7 mouse cellular contexts compared by ENCODE assay signal in the genomic region with DNA sequence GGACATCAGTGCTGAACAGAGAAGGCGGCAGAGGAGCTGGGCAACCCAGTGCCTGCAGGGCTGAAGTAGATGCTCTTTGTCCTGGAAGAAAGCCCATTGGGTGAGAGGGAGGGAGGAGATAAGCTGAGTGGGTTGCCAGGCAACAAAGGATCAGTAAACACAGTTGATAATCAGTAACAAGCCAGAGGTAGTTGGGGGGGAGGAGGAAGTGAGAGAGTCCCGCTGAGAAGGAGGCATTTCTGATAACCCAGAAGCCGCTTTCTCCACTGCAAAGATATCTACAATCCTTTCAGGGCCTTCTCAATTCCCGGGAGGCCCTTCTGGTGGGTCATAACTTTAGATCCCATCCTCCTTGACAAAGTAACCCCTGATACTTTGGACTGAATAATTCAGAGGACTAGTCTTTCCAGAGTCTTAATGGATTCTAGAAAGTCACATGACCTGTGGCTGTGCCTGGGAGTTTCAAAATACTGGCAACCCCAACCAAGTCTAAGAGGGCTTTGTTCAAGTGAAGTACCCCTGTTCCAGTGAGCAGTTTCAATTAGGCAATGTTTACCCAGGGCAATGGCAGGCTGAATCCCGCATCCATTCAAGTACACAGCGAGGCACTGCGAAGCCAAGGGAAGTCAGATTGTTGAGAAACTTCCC.
DNase-seq lines count a peak whose midpoint lies in the region; ATAC-seq lines count a peak whose summit lies in the region.

No protein-coding gene starts in this region.

- H3K9me3 ChIP-seq in embryonic facial prominence, embryonic 14.5 days (ENCODE audit: control insufficient read depth, low read length): no peaks in the 10 kb centered on the region
- H3K9me3 ChIP-seq in midbrain, embryonic 11.5 days (ENCODE audit: control insufficient read depth, low read length): no peaks in the 10 kb centered on the region

- peak; percentile 30 for DNase-seq in CD4-positive helper T cell, adult 2 months (ENCODE audit: low read depth, low spot score)
- DNase-seq in MEL-GATA-1-ER (ENCODE audit: extremely low read depth, low read depth): peak; percentile 98
- peak; percentile 79 for DNase-seq in embryonic facial prominence, embryonic 14.5 days (ENCODE audit: low spot score)
- DNase-seq in heart, postnatal 14 days: peak; percentile 37 to 65
- peak; percentile 66 to 91 for DNase-seq in kidney, postnatal 36 days
- peak; percentile 96 for DNase-seq in midbrain, embryonic 11.5 days (ENCODE audit: low spot score, missing footprints)
- peak; percentile 90 for DNase-seq in splenic B cell, adult 2 months (ENCODE audit: low read depth, low spot score)

- no peak overlapping the region for H3K27ac ChIP-seq in embryonic facial prominence, embryonic 14.5 days (replicated peaks; ENCODE audit: low read depth, low read length)
- peak overlapping the region; percentile 84 for H3K27ac ChIP-seq in midbrain, embryonic 11.5 days (ENCODE audit: low read depth, low read length)

- H3K4me2 ChIP-seq in embryonic facial prominence, embryonic 14.5 days (ENCODE audit: low read depth, low read length): no peak overlapping the region
- peak overlapping the region; percentile 33 for H3K4me2 ChIP-seq in midbrain, embryonic 11.5 days

- no peaks in the 10 kb centered on the region for H3K27me3 ChIP-seq in embryonic facial prominence, embryonic 14.5 days (replicated peaks; ENCODE audit: control insufficient read depth, insufficient read depth, low read length)
- no peaks in the 10 kb centered on the region for H3K27me3 ChIP-seq in midbrain, embryonic 11.5 days (ENCODE audit: control insufficient read depth, insufficient read depth, low read length)
- H3K27me3 ChIP-seq in splenic B cell, adult 2 months (ENCODE audit: control insufficient read depth, insufficient read depth, low read length, poor library complexity, severe bottlenecking): no peaks in the 10 kb centered on the region

- H3K36me3 ChIP-seq in embryonic facial prominence, embryonic 14.5 days (ENCODE audit: control insufficient read depth, insufficient read depth, low read length): no peaks in the 10 kb centered on the region
- no peaks in the 10 kb centered on the region for H3K36me3 ChIP-seq in midbrain, embryonic 11.5 days (ENCODE audit: control insufficient read depth, insufficient read depth, low read length)
- H3K36me3 ChIP-seq in splenic B cell, adult 2 months (ENCODE audit: control insufficient read depth, insufficient read depth, low read length, poor library complexity, severe bottlenecking): no peaks in the 10 kb centered on the region

- H3K9ac ChIP-seq in embryonic facial prominence, embryonic 14.5 days (ENCODE audit: low read depth, low read length): no peak overlapping the region
- peak overlapping the region; percentile 26 for H3K9ac ChIP-seq in midbrain, embryonic 11.5 days (ENCODE audit: low read length)

- ATAC-seq in embryonic facial prominence, embryonic 14.5 days (ENCODE audit: low read depth): peak; percentile 77; the same call in 1 of the 2 replicates
- peak; percentile 98 for ATAC-seq in midbrain, embryonic 11.5 days (ENCODE audit: low FRiP score)

- H3K4me3 ChIP-seq in embryonic facial prominence, embryonic 14.5 days (ENCODE audit: low read depth, low read length): no peak overlapping the region
- H3K4me3 ChIP-seq in midbrain, embryonic 11.5 days (ENCODE audit: low read depth, low read length): no peak overlapping the region

- peaks cover 4% of the 10 kb centered on the region; the same call in 1 of the 2 replicates for H3K4me1 ChIP-seq in embryonic facial prominence, embryonic 14.5 days (ENCODE audit: control insufficient read depth, insufficient read depth, low read length)
- peaks cover 7% of the 10 kb centered on the region for H3K4me1 ChIP-seq in midbrain, embryonic 11.5 days (ENCODE audit: control insufficient read depth, insufficient read depth, low read length)

- 17% methylated on average over 7 of the region's 7 CpGs for WGBS in embryonic facial prominence, embryonic 14.5 days
- 7% methylated on average over 7 of the region's 7 CpGs for WGBS in midbrain, embryonic 11.5 days

- intact Hi-C loops in heart, postnatal 14 days (cut with DNase I): loop anchor here (2.0 to 5.0 kb wide), 3 partner anchors 57 to 317 kb away; no protein-coding TSS in a partner anchor

Comparison
In these comparisons a context has a peak if more than half of its experiments do, and no peak if none do; other contexts are left out.
1. DNase-seq: peak in every context shown above with its lines; median percentile 98 in MEL-GATA-1-ER; 96 in midbrain, embryonic 11.5 days; 90 in splenic B cell, adult 2 months; 79 in embryonic facial prominence, embryonic 14.5 days; 78 in kidney, postnatal 36 days; 51 in heart, postnatal 14 days; 30 in CD4-positive helper T cell, adult 2 months.